Mouse (Mus musculus): ENCODE measurements around the gene Parvg. TPM values are rescaled to one million over a fixed set of nuclear protein-coding genes. Genes with fewer than 3 reads are reported as not detected.

Parvg gene
- total and polyA plus RNA-seq, 2 experiments from 2014 or later, result 0.11 to 0.68 TPM

DNA sequence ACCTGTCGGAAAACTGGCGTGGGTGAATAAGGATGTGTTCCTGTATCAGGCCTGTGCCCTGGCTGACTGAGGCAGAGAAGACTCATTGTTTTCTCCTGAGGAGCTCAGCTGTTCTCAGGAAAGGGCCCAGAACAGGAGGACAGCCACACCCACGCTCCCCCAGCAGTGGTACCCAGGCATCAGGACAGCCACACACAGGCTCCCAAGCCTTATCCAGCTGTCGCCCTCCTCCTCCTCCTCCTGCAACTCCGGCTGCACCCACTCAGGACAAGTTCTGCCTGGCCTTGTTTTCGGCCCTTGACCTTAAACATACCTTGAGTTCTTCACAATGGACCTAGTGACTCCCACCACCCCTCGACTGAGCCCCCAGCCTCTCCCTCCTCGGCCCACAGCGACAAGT is 54.9 kb downstream of the Parvg start:
- no peaks in the 10 kb centered on the region for H3K4me1 ChIP-seq (ENCODE audit: control insufficient read depth, insufficient read depth)
- DNase-seq (ENCODE audit: low spot score), result no peak
- WGBS, result 78% methylated on average over 9 of the region's 9 CpGs
- TF ChIP-seq EP300 (IDR thresholded peaks at IDR 0.05; ENCODE audit: low read depth), result no peak
- no peak for TF ChIP-seq CTCF (IDR thresholded peaks at IDR 0.05; ENCODE audit: low read depth)
- H3K27ac ChIP-seq (ENCODE audit: low read depth), result no peak overlapping the region
- 0 out of 2 replicates have a peak, but pooled peaks cover 5% of the 10 kb centered on the region for H3K9me3 ChIP-seq (replicated peaks; ENCODE audit: control insufficient read depth, low read length)
- H3K4me3 ChIP-seq (ENCODE audit: low read depth, low read length), result no peak overlapping the region
- no peak for ATAC-seq (ENCODE audit: insufficient read depth, low read depth)
- H3K27me3 ChIP-seq (ENCODE audit: control insufficient read depth, insufficient read depth, low read length), result no peaks in the 10 kb centered on the region
- H3K36me3 ChIP-seq (replicated peaks; ENCODE audit: control insufficient read depth, insufficient read depth, low read length), result no peaks in the 10 kb centered on the region
- no peak overlapping the region for H3K4me2 ChIP-seq (ENCODE audit: low read depth, low read length)
- H3K9ac ChIP-seq (replicated peaks; ENCODE audit: low read depth, low read length), result no peak overlapping the region

DNA sequence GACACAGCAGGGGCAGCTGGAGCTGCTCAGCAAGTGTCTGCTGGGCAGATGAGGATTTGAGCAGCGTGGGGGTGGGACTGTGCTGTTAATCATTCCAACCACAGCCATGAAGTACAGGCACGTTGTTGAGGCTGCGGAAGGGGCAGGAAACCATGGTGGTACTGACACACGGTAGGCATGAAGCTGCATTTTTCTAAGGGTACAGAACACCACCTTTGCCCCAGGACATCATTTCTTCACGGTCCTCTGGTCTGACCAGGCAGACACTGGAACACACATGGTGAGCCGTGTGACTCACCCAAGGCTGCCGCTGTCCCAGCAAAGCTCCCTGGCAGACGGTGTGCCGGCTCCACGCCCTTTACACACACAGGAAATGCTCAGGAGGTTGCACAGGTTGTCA is 56.4 kb downstream of the Parvg start:
- DNase-seq (ENCODE audit: low spot score) (no peak), ATAC-seq (ENCODE audit: insufficient read depth, low read depth) (no peak)
- Histone ChIP-seq H3K27ac (ENCODE audit: low read depth) (no peak overlapping the region), H3K9me3 (replicated peaks; ENCODE audit: control insufficient read depth, low read length) (0 out of 2 replicates have a peak, but pooled peaks cover 4% of the 10 kb centered on the region), H3K36me3 (replicated peaks; ENCODE audit: control insufficient read depth, insufficient read depth, low read length) (no peaks in the 10 kb centered on the region), H3K4me1 (ENCODE audit: control insufficient read depth, insufficient read depth) (no peaks in the 10 kb centered on the region), H3K4me2 (ENCODE audit: low read depth, low read length) (no peak overlapping the region), H3K9ac (replicated peaks; ENCODE audit: low read depth, low read length) (no peak overlapping the region), H3K27me3 (ENCODE audit: control insufficient read depth, insufficient read depth, low read length) (no peaks in the 10 kb centered on the region), H3K4me3 (ENCODE audit: low read depth, low read length) (no peak overlapping the region)
- TF ChIP-seq CTCF (IDR thresholded peaks at IDR 0.05; ENCODE audit: low read depth) (no peak), EP300 (IDR thresholded peaks at IDR 0.05; ENCODE audit: low read depth) (no peak)
- WGBS, result 68% methylated on average over 10 of the region's 10 CpGs

DNA sequence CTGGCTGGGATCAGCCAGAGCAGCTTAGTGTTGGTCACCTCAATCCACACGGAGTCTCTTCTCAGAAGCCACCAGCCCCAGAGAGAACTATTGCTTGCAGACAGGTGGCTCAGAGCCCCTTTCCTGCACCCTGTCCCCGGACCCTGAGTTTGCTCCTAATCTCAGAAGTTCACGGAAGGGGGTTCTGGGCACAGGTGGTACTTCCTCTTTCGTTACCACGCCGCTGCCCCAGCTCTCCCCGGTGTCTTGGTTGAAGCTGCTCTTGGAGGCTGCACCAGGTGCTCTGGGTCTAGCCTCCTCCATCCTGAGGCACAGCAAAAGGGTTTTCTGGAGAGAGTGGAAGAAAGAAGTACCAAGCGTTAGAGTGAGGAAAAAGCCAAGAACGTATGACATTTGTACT is 60.2 kb downstream of the Parvg start:
- H3K9me3 ChIP-seq (replicated peaks; ENCODE audit: control insufficient read depth, low read length), result peaks cover 12% of the 10 kb centered on the region
- TF ChIP-seq CTCF (IDR thresholded peaks at IDR 0.05; ENCODE audit: low read depth) (no peak), EP300 (IDR thresholded peaks at IDR 0.05; ENCODE audit: low read depth) (no peak)
- H3K4me1 ChIP-seq (ENCODE audit: control insufficient read depth, insufficient read depth), result no peaks in the 10 kb centered on the region
- DNase-seq (ENCODE audit: low spot score) (no peak), ATAC-seq (ENCODE audit: insufficient read depth, low read depth) (no peak)
- no peak overlapping the region for H3K9ac ChIP-seq (replicated peaks; ENCODE audit: low read depth, low read length)
- H3K4me3 ChIP-seq (ENCODE audit: low read depth, low read length), result no peak overlapping the region
- no peak overlapping the region for H3K4me2 ChIP-seq (ENCODE audit: low read depth, low read length)
- H3K36me3 ChIP-seq (replicated peaks; ENCODE audit: control insufficient read depth, insufficient read depth, low read length), result no peaks in the 10 kb centered on the region
- no peak overlapping the region for H3K27ac ChIP-seq (ENCODE audit: low read depth)
- no peaks in the 10 kb centered on the region for H3K27me3 ChIP-seq (ENCODE audit: control insufficient read depth, insufficient read depth, low read length)
- WGBS, result 83% methylated on average over 9 of the region's 9 CpGs

DNA sequence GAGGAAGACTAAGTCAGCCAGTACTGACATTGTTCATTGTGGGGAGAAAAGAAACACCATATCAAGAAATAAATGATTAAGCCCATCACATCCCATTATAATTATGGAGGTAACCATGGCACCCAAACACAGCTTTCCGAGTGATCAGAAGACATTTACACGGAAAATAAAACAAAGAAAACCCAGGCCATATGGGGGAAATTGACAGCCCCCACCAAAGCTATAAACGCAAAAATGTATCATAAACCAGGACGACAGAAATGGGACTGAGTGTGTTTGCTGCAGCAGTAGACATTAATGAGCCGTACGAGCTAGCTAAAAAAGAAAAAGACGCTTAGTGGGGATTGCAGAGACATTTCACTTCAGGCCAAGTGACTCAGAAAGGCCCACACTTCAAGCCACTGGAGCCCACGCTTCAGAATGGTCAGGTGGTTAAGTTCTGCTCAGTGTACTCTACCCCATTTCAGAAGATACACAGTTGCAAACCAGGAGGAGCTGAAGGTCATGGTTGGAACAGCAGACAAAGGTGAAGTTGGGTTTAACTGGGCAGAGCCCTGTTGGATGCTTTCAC is 62.3 kb downstream of the Parvg start:
- H3K4me1 ChIP-seq (ENCODE audit: control insufficient read depth, insufficient read depth), result no peaks in the 10 kb centered on the region
- H3K27me3 ChIP-seq (ENCODE audit: control insufficient read depth, insufficient read depth, low read length), result no peaks in the 10 kb centered on the region
- TF ChIP-seq EP300 (IDR thresholded peaks at IDR 0.05; ENCODE audit: low read depth), result no peak
- TF ChIP-seq CTCF (IDR thresholded peaks at IDR 0.05; ENCODE audit: low read depth), result no peak
- no peak for DNase-seq (ENCODE audit: low spot score)
- 83% methylated on average over 8 of the region's 8 CpGs for WGBS
- H3K9ac ChIP-seq (replicated peaks; ENCODE audit: low read depth, low read length), result no peak overlapping the region
- no peak overlapping the region for H3K4me2 ChIP-seq (ENCODE audit: low read depth, low read length)
- no peak overlapping the region for H3K27ac ChIP-seq (ENCODE audit: low read depth)
- no peak for ATAC-seq (ENCODE audit: insufficient read depth, low read depth)
- no peaks in the 10 kb centered on the region for H3K36me3 ChIP-seq (replicated peaks; ENCODE audit: control insufficient read depth, insufficient read depth, low read length)
- H3K9me3 ChIP-seq (replicated peaks; ENCODE audit: control insufficient read depth, low read length), result peaks cover 12% of the 10 kb centered on the region
- H3K4me3 ChIP-seq (ENCODE audit: low read depth, low read length), result no peak overlapping the region

DNA sequence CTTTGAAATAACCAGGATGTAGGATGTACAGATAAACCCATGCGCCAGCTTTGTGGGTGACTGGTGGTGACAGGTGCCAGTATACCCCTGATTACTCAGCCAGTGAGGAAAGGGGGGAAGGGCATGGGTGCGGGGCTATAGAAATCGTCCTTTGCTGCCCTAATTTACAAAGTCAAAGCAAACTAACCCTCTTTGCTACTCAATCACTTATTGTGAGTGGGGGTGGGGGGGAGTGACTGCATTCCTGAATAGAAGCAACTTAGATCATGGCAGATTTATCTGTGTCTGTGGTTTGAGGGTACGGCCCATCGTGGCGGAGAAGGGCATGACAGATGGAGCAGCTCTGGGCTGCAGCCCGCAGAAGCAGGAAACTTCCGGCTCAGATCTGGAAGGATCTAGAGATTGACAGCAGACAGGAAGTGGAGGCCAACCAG is 64.9 kb downstream of the Parvg start:
- H3K9me3 ChIP-seq (replicated peaks; ENCODE audit: control insufficient read depth, low read length), result peaks cover 12% of the 10 kb centered on the region
- H3K27me3 ChIP-seq (ENCODE audit: control insufficient read depth, insufficient read depth, low read length), result no peaks in the 10 kb centered on the region
- no peak overlapping the region for H3K27ac ChIP-seq (ENCODE audit: low read depth)
- no peak for ATAC-seq (ENCODE audit: insufficient read depth, low read depth)
- no peaks in the 10 kb centered on the region for H3K36me3 ChIP-seq (replicated peaks; ENCODE audit: control insufficient read depth, insufficient read depth, low read length)
- H3K4me2 ChIP-seq (ENCODE audit: low read depth, low read length), result no peak overlapping the region
- no peak overlapping the region for H3K9ac ChIP-seq (replicated peaks; ENCODE audit: low read depth, low read length)
- TF ChIP-seq CTCF (IDR thresholded peaks at IDR 0.05; ENCODE audit: low read depth) (no peak), EP300 (IDR thresholded peaks at IDR 0.05; ENCODE audit: low read depth) (no peak)
- H3K4me3 ChIP-seq (ENCODE audit: low read depth, low read length), result no peak overlapping the region
- H3K4me1 ChIP-seq (ENCODE audit: control insufficient read depth, insufficient read depth), result no peaks in the 10 kb centered on the region
- WGBS, result 74% methylated on average over 8 of the region's 8 CpGs
- DNase-seq (ENCODE audit: low spot score), result no peak

DNA sequence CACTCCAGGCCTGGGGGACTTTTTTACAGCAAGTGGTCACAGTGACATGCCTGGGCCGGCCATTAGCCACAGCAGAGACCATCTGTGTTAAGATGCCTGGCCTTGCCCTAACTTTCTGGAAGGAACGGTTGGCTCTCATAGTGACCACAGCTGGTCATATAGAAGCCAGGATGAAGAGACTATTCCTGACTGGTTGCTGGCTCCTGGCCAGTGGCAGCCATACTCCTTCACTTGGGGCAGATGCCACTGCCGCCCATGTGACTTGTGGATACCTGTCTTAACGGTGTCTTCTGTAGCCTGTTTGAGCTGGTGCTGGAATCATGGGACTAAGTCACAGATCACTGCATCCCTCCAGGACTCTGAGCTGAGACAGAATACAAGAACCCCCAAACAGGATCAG is 68.3 kb downstream of the Parvg start:
- Histone ChIP-seq H3K4me1 (ENCODE audit: control insufficient read depth, insufficient read depth) (no peaks in the 10 kb centered on the region), H3K9me3 (replicated peaks; ENCODE audit: control insufficient read depth, low read length) (peaks cover 12% of the 10 kb centered on the region)
- no peak for ATAC-seq (ENCODE audit: insufficient read depth, low read depth)

More for the DNA sequence above, 68.3 kb downstream of the Parvg start:
- no peak for TF ChIP-seq CTCF (IDR thresholded peaks at IDR 0.05; ENCODE audit: low read depth)
- TF ChIP-seq EP300 (IDR thresholded peaks at IDR 0.05; ENCODE audit: low read depth), result no peak
- no peak overlapping the region for H3K9ac ChIP-seq (replicated peaks; ENCODE audit: low read depth, low read length)
- H3K27ac ChIP-seq (ENCODE audit: low read depth), result no peak overlapping the region
- 0 out of 2 replicates have a peak, but pooled peaks cover 3% of the 10 kb centered on the region for H3K27me3 ChIP-seq (ENCODE audit: control insufficient read depth, insufficient read depth, low read length)
- DNase-seq (ENCODE audit: low spot score), result no peak
- no peak overlapping the region for H3K4me3 ChIP-seq (ENCODE audit: low read depth, low read length)
- no peak overlapping the region for H3K4me2 ChIP-seq (ENCODE audit: low read depth, low read length)
- H3K36me3 ChIP-seq (replicated peaks; ENCODE audit: control insufficient read depth, insufficient read depth, low read length), result no peaks in the 10 kb centered on the region
- 79% methylated on average over 4 of the region's 4 CpGs for WGBS

Other genes starting within 250 kb of the Parvg start
- gene Sult4a1, start 218.3 kb upstream of the Parvg start, total RNA-seq (2014; rRNA removed; ENCODE audit: low replicate concordance), result 0.46 TPM in 1 of 2 replicates, not detected in the other
- 0.18 and 0.29 TPM in 2 replicates for gene Sult4a1, start 218.3 kb upstream of the Parvg start, polyA plus RNA-seq (2015; fragmentation: Nextera tagmentation; extraction: Ambion mirVana)
- not detected in 2 replicates for gene Pnpla5, start 200.9 kb upstream of the Parvg start, total RNA-seq (2014; rRNA removed; ENCODE audit: low replicate concordance)
- not detected in 2 replicates for gene Pnpla5, start 200.9 kb upstream of the Parvg start, polyA plus RNA-seq (2015; fragmentation: Nextera tagmentation; extraction: Ambion mirVana)
- not detected in 2 replicates for gene Pnpla3, start 156.2 kb upstream of the Parvg start, total RNA-seq (2014; rRNA removed; ENCODE audit: low replicate concordance)
- 0.32 and 0.48 TPM in 2 replicates for gene Pnpla3, start 156.2 kb upstream of the Parvg start, polyA plus RNA-seq (2015; fragmentation: Nextera tagmentation; extraction: Ambion mirVana)
- gene Samm50, start 131.8 kb upstream of the Parvg start, total RNA-seq (2014; rRNA removed; ENCODE audit: low replicate concordance), result 34.1 and 42.4 TPM in 2 replicates
- 201 and 207 TPM in 2 replicates for gene Samm50, start 131.8 kb upstream of the Parvg start, polyA plus RNA-seq (2015; fragmentation: Nextera tagmentation; extraction: Ambion mirVana)
- 26.1 and 31.8 TPM in 2 replicates for gene Parvb, start 92.0 kb upstream of the Parvg start, total RNA-seq (2014; rRNA removed; ENCODE audit: low replicate concordance)
- 10.8 and 11.7 TPM in 2 replicates for gene Parvb, start 92.0 kb upstream of the Parvg start, polyA plus RNA-seq (2015; fragmentation: Nextera tagmentation; extraction: Ambion mirVana)
- 0.23 and 0.46 TPM in 2 replicates for gene Shisal1, start 123.1 kb downstream of the Parvg start, total RNA-seq (2014; rRNA removed; ENCODE audit: low replicate concordance)
- 0.08 and 0.18 TPM in 2 replicates for gene Shisal1, start 123.1 kb downstream of the Parvg start, polyA plus RNA-seq (2015; fragmentation: Nextera tagmentation; extraction: Ambion mirVana)
- gene Rtl6, start 233.8 kb downstream of the Parvg start, total RNA-seq (2014; rRNA removed; ENCODE audit: low replicate concordance), result 6.0 and 9.6 TPM in 2 replicates
- 5.2 and 5.5 TPM in 2 replicates for gene Rtl6, start 233.8 kb downstream of the Parvg start, polyA plus RNA-seq (2015; fragmentation: Nextera tagmentation; extraction: Ambion mirVana)